Mouse (Mus musculus) urinary bladder, postnatal 14 days (tissue): Measurements from ENCODE around the gene Fat2.

Experiments used
- DNase-seq: peaks from one replicate; pipeline ENCODE4 v3.0.0; 2021; ENCODE audit warnings: low spot score

The Fat2 gene

GRCm38 (mm10) chr11:55329868-55330772 is 6.2 kb downstream of the Fat2 start:
- DNase-seq, result no peak

GRCm38 (mm10) chr11:55327558-55328409 is 8.6 kb downstream of the Fat2 start:
- DNase-seq, result peak; percentile 81

GRCm38 (mm10) chr11:55327111-55327510 is 9.3 kb downstream of the Fat2 start:
- DNase-seq, result peak; percentile 66

GRCm38 (mm10) chr11:55326211-55326610 is 10.2 kb downstream of the Fat2 start:
- DNase-seq, result no peak

GRCm38 (mm10) chr11:55323854-55324253 is 12.5 kb downstream of the Fat2 start:
- DNase-seq, result no peak

GRCm38 (mm10) chr11:55320990-55321389 is 15.4 kb downstream of the Fat2 start:
- DNase-seq, result no peak

GRCm38 (mm10) chr11:55315966-55316365 is 20.4 kb downstream of the Fat2 start:
- DNase-seq, result peak; percentile 59

- no peak for DNase-seq
Measured at GRCm38 (mm10) chr11:55314704-55315047, 21.7 kb downstream of the Fat2 start.

GRCm38 (mm10) chr11:55313768-55314703 is 22.3 kb downstream of the Fat2 start:
- DNase-seq, result peak; percentile 72

- DNase-seq, result no peak
Measured at GRCm38 (mm10) chr11:55302350-55302749, 34.0 kb downstream of the Fat2 start.

- no peak for DNase-seq
Measured at GRCm38 (mm10) chr11:55293179-55293578, 43.2 kb downstream of the Fat2 start.

GRCm38 (mm10) chr11:55291901-55292300 is 44.5 kb downstream of the Fat2 start:
- no peak for DNase-seq

GRCm38 (mm10) chr11:55289851-55290391 is 46.4 kb downstream of the Fat2 start:
- DNase-seq, result peak; percentile 7

- no peak for DNase-seq
Measured at GRCm38 (mm10) chr11:55274756-55275155, 61.6 kb downstream of the Fat2 start.

GRCm38 (mm10) chr11:55268580-55268979 is 67.8 kb downstream of the Fat2 start:
- DNase-seq, result no peak

- no peak for DNase-seq
Measured at GRCm38 (mm10) chr11:55265647-55266046, 70.7 kb downstream of the Fat2 start.

GRCm38 (mm10) chr11:55264318-55264717 is 72.0 kb downstream of the Fat2 start:
- no peak for DNase-seq

- DNase-seq, result no peak
Measured at GRCm38 (mm10) chr11:55262000-55262399, 74.4 kb downstream of the Fat2 start.

- no peak for DNase-seq
Measured at GRCm38 (mm10) chr11:55261105-55261504, 75.3 kb downstream of the Fat2 start.

GRCm38 (mm10) chr11:55253391-55253790 is 83.0 kb downstream of the Fat2 start:
- DNase-seq, result no peak

- no peak for DNase-seq
Measured at GRCm38 (mm10) chr11:55250527-55250926, 85.8 kb downstream of the Fat2 start.

- DNase-seq, result peak; percentile 76
Measured at GRCm38 (mm10) chr11:55240556-55240955, 95.8 kb downstream of the Fat2 start.
